Mouse (Mus musculus): Measurements from ENCODE around the gene Pcdh19. TPM values are rescaled to one million over a fixed set of nuclear protein-coding genes. Genes with fewer than 3 reads are reported as not detected.

Pcdh19 gene
- polyA plus RNA-seq, 1 experiment from 2014 or later: 2.5 TPM

DNA sequence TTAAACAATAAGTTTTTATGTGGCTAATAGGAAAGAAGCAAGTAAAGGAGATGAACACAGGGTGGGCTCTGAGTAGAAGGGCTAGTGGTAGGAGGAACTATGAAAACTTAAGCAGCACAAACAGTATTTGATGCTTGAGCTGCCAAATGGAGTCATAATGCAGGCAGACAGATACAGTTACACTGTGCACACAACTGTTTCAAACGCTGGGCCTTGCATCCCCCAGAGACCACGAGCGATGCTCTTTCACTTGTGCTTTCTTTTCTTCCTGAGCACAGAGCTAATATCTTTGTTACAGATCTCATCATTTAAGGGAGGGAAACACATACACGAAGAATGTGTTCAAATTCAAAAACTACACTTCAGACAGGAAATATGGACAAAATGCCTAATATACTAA, 83.0 kb downstream of the Pcdh19 start:
- no peak for TF ChIP-seq EP300 (optimal IDR thresholded peaks at IDR 0.05)
- no peak for TF ChIP-seq CTCF (IDR thresholded peaks at IDR 0.05; ENCODE audit: low read depth)
- Histone ChIP-seq H3K4me3 (ENCODE audit: low read depth, low read length) (no peak overlapping the region), H3K4me2 (replicated peaks; ENCODE audit: low read depth) (no peak overlapping the region), H3K27me3 (ENCODE audit: control insufficient read depth, insufficient read depth, low read length) (no peaks in the 10 kb centered on the region), H3K9me3 (ENCODE audit: control insufficient read depth, low read length) (no peaks in the 10 kb centered on the region), H3K9ac (ENCODE audit: low read length) (no peak overlapping the region), H3K36me3 (ENCODE audit: control insufficient read depth, insufficient read depth, low read length) (no peaks in the 10 kb centered on the region), H3K27ac (replicated peaks) (no peak overlapping the region), H3K4me1 (replicated peaks; ENCODE audit: control insufficient read depth, insufficient read depth) (no peaks in the 10 kb centered on the region)
- 66% methylated on average over 4 of the region's 4 CpGs for WGBS
- DNase-seq (ENCODE audit: low spot score) (no peak), ATAC-seq (ENCODE audit: low FRiP score, low TSS enrichment) (no peak)

DNA sequence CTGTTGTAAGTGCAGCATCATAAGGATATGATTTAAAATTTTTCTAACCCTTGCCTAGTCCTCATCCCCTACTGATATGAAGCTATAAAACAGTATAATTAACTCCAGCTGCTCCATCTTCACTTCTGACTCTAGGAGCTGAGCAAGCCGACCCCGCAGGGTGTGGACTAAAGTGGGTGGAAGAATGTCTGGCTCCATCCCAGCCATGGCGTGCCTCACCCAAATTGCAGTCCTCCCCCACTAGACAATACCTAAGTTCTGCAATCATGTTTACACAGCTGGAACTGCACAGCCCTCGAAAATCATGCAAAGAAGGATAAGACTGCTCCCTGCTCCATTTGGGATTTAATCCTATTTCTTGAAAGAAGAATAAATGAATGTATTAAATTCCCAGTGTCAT, 84.5 kb downstream of the Pcdh19 start:
- WGBS: 29% methylated on average over 4 of the region's 4 CpGs
- H3K27ac ChIP-seq (replicated peaks): no peak overlapping the region
- H3K4me1 ChIP-seq (replicated peaks; ENCODE audit: control insufficient read depth, insufficient read depth): no peaks in the 10 kb centered on the region
- H3K36me3 ChIP-seq (ENCODE audit: control insufficient read depth, insufficient read depth, low read length): no peaks in the 10 kb centered on the region
- ATAC-seq (ENCODE audit: low FRiP score, low TSS enrichment) (no peak), DNase-seq (ENCODE audit: low spot score) (no peak)
- no peak overlapping the region for H3K4me2 ChIP-seq (replicated peaks; ENCODE audit: low read depth)
- no peaks in the 10 kb centered on the region for H3K9me3 ChIP-seq (ENCODE audit: control insufficient read depth, low read length)
- H3K4me3 ChIP-seq (ENCODE audit: low read depth, low read length): no peak overlapping the region
- H3K9ac ChIP-seq (ENCODE audit: low read length): no peak overlapping the region
- H3K27me3 ChIP-seq (ENCODE audit: control insufficient read depth, insufficient read depth, low read length): no peaks in the 10 kb centered on the region
- TF ChIP-seq CTCF (IDR thresholded peaks at IDR 0.05; ENCODE audit: low read depth) (no peak), EP300 (optimal IDR thresholded peaks at IDR 0.05) (no peak)

DNA sequence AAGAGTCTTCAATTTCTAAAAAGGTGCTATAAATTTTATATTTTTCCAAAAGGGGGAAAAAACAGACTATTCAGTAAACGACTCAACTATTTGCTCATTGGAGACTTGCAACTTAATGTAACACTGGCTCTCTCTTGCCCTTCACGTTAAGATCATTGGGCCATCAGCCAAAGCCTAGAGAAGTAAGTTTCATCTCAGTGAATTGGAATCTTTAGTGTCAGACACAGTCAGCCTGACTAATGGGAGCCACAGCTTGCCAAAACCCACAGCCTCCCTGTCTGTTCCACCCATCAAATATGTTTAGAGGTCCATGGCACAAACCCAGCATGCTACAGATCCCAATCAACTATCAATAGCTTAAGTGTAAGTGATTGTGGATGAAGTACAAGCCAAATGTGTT, 86.7 kb downstream of the Pcdh19 start:
- 53% methylated on average over 2 of the region's 2 CpGs for WGBS
- Histone ChIP-seq H3K27me3 (ENCODE audit: control insufficient read depth, insufficient read depth, low read length) (no peaks in the 10 kb centered on the region), H3K4me1 (replicated peaks; ENCODE audit: control insufficient read depth, insufficient read depth) (no peaks in the 10 kb centered on the region), H3K36me3 (ENCODE audit: control insufficient read depth, insufficient read depth, low read length) (no peaks in the 10 kb centered on the region), H3K9ac (ENCODE audit: low read length) (no peak overlapping the region), H3K4me3 (ENCODE audit: low read depth, low read length) (no peak overlapping the region), H3K27ac (replicated peaks) (no peak overlapping the region), H3K4me2 (replicated peaks; ENCODE audit: low read depth) (no peak overlapping the region), H3K9me3 (ENCODE audit: control insufficient read depth, low read length) (no peaks in the 10 kb centered on the region)
- no peak for ATAC-seq (ENCODE audit: low FRiP score, low TSS enrichment)
- TF ChIP-seq CTCF (IDR thresholded peaks at IDR 0.05; ENCODE audit: low read depth) (no peak), EP300 (optimal IDR thresholded peaks at IDR 0.05) (no peak)
- DNase-seq (ENCODE audit: low spot score): no peak

DNA sequence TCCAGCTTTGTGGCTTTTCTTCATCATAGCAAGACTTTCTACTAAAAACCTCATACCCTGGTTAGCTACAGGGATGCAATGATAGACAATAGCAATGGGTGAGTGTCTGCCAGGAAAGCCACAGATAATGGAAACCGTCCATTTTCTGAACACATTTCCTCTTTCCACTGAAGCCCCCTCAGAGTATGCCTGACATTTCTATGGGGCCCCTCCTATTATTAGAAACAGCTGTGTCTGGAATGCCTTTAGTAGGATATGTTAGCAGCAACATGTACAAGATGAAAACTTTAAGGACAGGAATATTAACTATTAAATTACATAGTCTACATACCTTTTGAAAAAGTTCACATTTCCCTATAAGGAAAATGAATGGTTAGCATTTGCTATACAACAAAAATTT, 87.1 kb downstream of the Pcdh19 start:
- H3K27me3 ChIP-seq (ENCODE audit: control insufficient read depth, insufficient read depth, low read length): no peaks in the 10 kb centered on the region
- H3K4me3 ChIP-seq (ENCODE audit: low read depth, low read length): no peak overlapping the region
- no peaks in the 10 kb centered on the region for H3K36me3 ChIP-seq (ENCODE audit: control insufficient read depth, insufficient read depth, low read length)
- no peak overlapping the region for H3K4me2 ChIP-seq (replicated peaks; ENCODE audit: low read depth)
- H3K9ac ChIP-seq (ENCODE audit: low read length): no peak overlapping the region
- no peak for ATAC-seq (ENCODE audit: low FRiP score, low TSS enrichment)
- H3K27ac ChIP-seq (replicated peaks): no peak overlapping the region
- 45% methylated on average over 1 of the region's 1 CpGs for WGBS
- H3K4me1 ChIP-seq (replicated peaks; ENCODE audit: control insufficient read depth, insufficient read depth): no peaks in the 10 kb centered on the region
- no peak for DNase-seq (ENCODE audit: low spot score)
- TF ChIP-seq CTCF (IDR thresholded peaks at IDR 0.05; ENCODE audit: low read depth) (no peak), EP300 (optimal IDR thresholded peaks at IDR 0.05) (no peak)
- H3K9me3 ChIP-seq (ENCODE audit: control insufficient read depth, low read length): no peaks in the 10 kb centered on the region

DNA sequence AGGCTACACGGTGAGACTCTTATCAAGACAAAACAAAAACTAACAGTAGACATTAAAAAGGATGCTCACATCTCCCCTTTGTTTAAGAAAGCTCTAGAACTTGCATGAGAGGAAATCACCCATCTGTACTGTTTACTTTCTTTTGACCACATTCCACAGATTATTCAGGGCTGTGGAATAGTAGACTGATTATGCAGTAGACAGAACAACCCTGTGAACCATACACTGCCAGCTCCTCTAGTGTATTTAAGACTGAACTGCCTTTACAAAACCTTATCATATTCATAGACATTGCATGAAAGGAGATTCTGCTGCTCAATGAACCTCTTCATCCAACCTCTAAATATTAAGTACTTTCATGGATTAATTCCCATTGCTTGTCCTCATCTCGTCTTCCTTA, 87.6 kb downstream of the Pcdh19 start:
- H3K9me3 ChIP-seq (ENCODE audit: control insufficient read depth, low read length): no peaks in the 10 kb centered on the region
- H3K27me3 ChIP-seq (ENCODE audit: control insufficient read depth, insufficient read depth, low read length): no peaks in the 10 kb centered on the region
- no peak for ATAC-seq (ENCODE audit: low FRiP score, low TSS enrichment)
- no peak overlapping the region for H3K4me2 ChIP-seq (replicated peaks; ENCODE audit: low read depth)
- H3K27ac ChIP-seq (replicated peaks): no peak overlapping the region
- no peak overlapping the region for H3K9ac ChIP-seq (ENCODE audit: low read length)
- TF ChIP-seq EP300 (optimal IDR thresholded peaks at IDR 0.05) (no peak), CTCF (IDR thresholded peaks at IDR 0.05; ENCODE audit: low read depth) (no peak)
- WGBS: 57% methylated on average over 2 of the region's 2 CpGs
- H3K4me3 ChIP-seq (ENCODE audit: low read depth, low read length): no peak overlapping the region
- DNase-seq (ENCODE audit: low spot score): no peak
- no peaks in the 10 kb centered on the region for H3K36me3 ChIP-seq (ENCODE audit: control insufficient read depth, insufficient read depth, low read length)
- no peaks in the 10 kb centered on the region for H3K4me1 ChIP-seq (replicated peaks; ENCODE audit: control insufficient read depth, insufficient read depth)

DNA sequence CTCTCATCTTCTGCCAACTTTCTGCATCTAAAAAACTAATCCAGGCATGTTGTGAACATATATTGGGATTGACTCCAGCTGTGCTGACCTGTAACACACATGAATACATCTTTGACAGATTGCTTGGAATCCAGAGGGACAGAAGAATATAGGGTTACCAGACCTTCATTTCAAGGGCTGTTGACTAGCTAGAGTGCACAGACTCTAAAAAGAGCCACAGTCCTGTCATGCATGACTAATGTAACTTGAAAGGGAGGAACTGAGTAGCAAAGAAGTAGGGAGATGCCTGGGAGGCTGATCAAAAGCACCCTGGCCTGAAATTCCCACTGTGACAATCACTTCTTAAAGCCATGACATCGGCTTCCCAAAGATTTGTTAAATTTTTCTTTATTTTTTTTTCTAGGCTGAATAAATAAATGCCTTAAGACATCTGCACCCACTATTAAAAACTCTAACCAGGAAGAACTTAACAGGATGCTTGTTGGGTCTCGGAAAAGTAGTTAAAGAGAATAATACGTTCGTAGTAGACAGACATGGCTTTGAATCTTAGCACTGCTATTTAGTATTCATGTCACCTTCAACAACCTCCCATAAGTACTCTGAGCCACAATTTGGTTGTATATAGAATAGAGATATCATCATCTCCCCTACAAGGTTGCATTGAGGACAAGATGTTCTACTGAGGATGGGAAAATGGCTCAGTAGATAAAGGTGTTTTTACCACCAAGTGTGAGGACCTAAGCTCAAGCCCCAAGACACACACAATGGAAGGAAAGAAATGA, 113.0 kb downstream of the Pcdh19 start:
- ATAC-seq (ENCODE audit: low FRiP score, low TSS enrichment) (no peak), DNase-seq (ENCODE audit: low spot score) (no peak)
- Histone ChIP-seq H3K27me3 (ENCODE audit: control insufficient read depth, insufficient read depth, low read length) (no peaks in the 10 kb centered on the region), H3K27ac (replicated peaks) (no peak overlapping the region), H3K9me3 (ENCODE audit: control insufficient read depth, low read length) (no peaks in the 10 kb centered on the region), H3K4me1 (replicated peaks; ENCODE audit: control insufficient read depth, insufficient read depth) (no peaks in the 10 kb centered on the region), H3K4me3 (ENCODE audit: low read depth, low read length) (no peak overlapping the region), H3K4me2 (replicated peaks; ENCODE audit: low read depth) (no peak overlapping the region), H3K36me3 (ENCODE audit: control insufficient read depth, insufficient read depth, low read length) (no peaks in the 10 kb centered on the region), H3K9ac (ENCODE audit: low read length) (no peak overlapping the region)
- TF ChIP-seq CTCF (IDR thresholded peaks at IDR 0.05; ENCODE audit: low read depth) (no peak), EP300 (optimal IDR thresholded peaks at IDR 0.05) (no peak)
- 75% methylated on average over 4 of the region's 4 CpGs for WGBS

Data from stomach, postnatal 0 days (tissue).